In the genomic region with DNA sequence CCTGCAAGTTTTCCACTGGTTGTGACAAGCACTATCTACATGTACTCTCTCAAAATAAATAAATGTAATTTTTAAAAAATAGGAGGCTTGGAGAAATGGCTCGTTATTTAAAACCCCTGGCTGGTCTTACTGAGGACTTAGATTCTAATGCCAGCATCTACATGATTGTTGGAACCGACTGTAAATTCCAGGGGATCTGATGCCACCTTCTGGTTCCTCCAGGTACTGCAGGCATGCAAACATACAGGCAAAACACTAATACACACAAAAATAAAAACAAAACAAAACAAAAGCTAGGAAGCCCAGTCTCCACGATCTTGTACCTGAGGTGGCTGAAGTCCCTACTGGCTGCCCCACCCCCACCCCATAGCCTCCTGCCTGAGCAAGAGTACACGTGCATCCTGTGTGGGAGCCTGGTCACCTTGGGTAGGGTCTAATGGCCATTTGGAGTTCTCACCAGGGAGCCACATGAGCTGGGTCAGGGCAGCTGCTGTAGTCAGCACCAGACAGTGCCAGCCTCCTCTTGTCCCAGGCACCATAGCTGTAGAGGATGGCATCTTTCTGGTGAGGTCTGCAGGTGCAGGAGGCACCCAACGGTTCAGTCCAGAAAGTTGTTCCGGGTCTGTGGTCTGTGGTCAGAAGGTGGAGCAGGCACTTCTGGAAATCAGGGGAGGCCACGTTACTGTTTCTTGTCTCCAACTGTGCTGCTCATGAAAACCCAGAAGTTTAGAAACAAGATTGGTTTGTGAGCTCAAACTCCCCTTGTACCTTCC, we compare ENCODE assay signal across 8 mouse cellular contexts. TPM values are rescaled to one million over a fixed set of nuclear protein-coding genes. Genes with fewer than 3 reads are reported as not detected.
A peak's percentile ranks its signal among the peaks of the same experiment; 100 is the strongest.
DNase-seq lines count a peak whose midpoint lies in the region; ATAC-seq and TF ChIP-seq lines count a peak whose summit lies in the region.

No protein-coding gene starts in this region.

- H3K27ac ChIP-seq in forebrain, embryonic 10.5 days: no peak overlapping the region
- no peak overlapping the region for H3K27ac ChIP-seq in forebrain, embryonic 12.5 days

- peaks cover 31% of the 10 kb centered on the region for H3K27me3 ChIP-seq in forebrain, embryonic 10.5 days (ENCODE audit: poor library complexity, severe bottlenecking)
- H3K27me3 ChIP-seq in forebrain, embryonic 12.5 days: peaks cover 16% of the 10 kb centered on the region

- no peak for ATAC-seq in forebrain, embryonic 12.5 days (ENCODE audit: low FRiP score)

- no peak for TF ChIP-seq POLR2A in lung, adult 2 months (IDR thresholded peaks at IDR 0.05; ENCODE audit: borderline replicate concordance, extremely low read depth, low read depth, low read length)

- DNase-seq in forebrain, embryonic 10.5 days (ENCODE audit: extremely low spot score, low spot score): peak; percentile 75
- peak; percentile 83 for DNase-seq in urinary bladder, postnatal 14 days (ENCODE audit: low spot score)
- no peak for DNase-seq in urinary bladder, postnatal 10 days (ENCODE audit: low spot score)
- peak; percentile 66 for DNase-seq in embryo, embryonic 11 days
- peak; percentile 90 for DNase-seq in induced T-regulatory cell, adult 2 months (ENCODE audit: low read depth)
- peak; percentile 85 for DNase-seq in lung, adult 2 months
- DNase-seq in skeletal muscle tissue, adult 2 months (ENCODE audit: low read depth, low spot score): peak; percentile 61

- no peak overlapping the region for H3K4me2 ChIP-seq in forebrain, embryonic 12.5 days

- no peaks in the 10 kb centered on the region for H3K9me3 ChIP-seq in forebrain, embryonic 10.5 days
- no peaks in the 10 kb centered on the region for H3K9me3 ChIP-seq in forebrain, embryonic 12.5 days

- WGBS in forebrain, embryonic 10.5 days: 39% methylated on average over 7 of the region's 7 CpGs
- WGBS in forebrain, embryonic 12.5 days: 37% methylated on average over 7 of the region's 7 CpGs
- WGBS in lung, adult 2 months: 27% methylated on average over 7 of the region's 7 CpGs

- peak; percentile 66 for TF ChIP-seq CTCF in lung, adult 2 months (IDR thresholded peaks at IDR 0.05; ENCODE audit: insufficient read depth, low read length)

- H3K36me3 ChIP-seq in forebrain, embryonic 10.5 days (replicated peaks): no peaks in the 10 kb centered on the region
- H3K36me3 ChIP-seq in forebrain, embryonic 12.5 days (replicated peaks): no peaks in the 10 kb centered on the region

- no peak overlapping the region for H3K9ac ChIP-seq in forebrain, embryonic 12.5 days

- no peak overlapping the region for H3K4me3 ChIP-seq in forebrain, embryonic 10.5 days
- H3K4me3 ChIP-seq in forebrain, embryonic 12.5 days (replicated peaks): no peak overlapping the region
- H3K4me3 ChIP-seq in lung, adult 2 months (replicated peaks; ENCODE audit: extremely low read depth, low read depth, low read length): no peak overlapping the region

- H3K4me1 ChIP-seq in forebrain, embryonic 10.5 days: peaks cover 13% of the 10 kb centered on the region
- H3K4me1 ChIP-seq in forebrain, embryonic 12.5 days: 0 out of 2 replicates have a peak, but pooled peaks cover 4% of the 10 kb centered on the region
- no peaks in the 10 kb centered on the region for H3K4me1 ChIP-seq in lung, adult 2 months (ENCODE audit: control insufficient read depth, insufficient read depth, low read length)

RNA-seq across cellular contexts. Expression of a gene that starts 2.2 kb away (rescaled TPM):
- not detected in 2 replicates for polyA plus RNA-seq in forebrain, embryonic 10.5 days (2016; fragmentation: Nextera tagmentation; extraction: Ambion mirVana)
- polyA plus RNA-seq in forebrain, embryonic 12.5 days (2016; fragmentation: Nextera tagmentation; extraction: Ambion mirVana): 0.09 TPM in 1 of 2 replicates, not detected in the other
- 0.20 TPM in 1 of 2 replicates, not detected in the other for polyA plus RNA-seq in lung, adult 2 months (2012; rRNA removed)

RNA-seq across cellular contexts. Expression of a gene that starts 4.8 kb away (rescaled TPM):
- polyA plus RNA-seq in forebrain, embryonic 10.5 days (2016; fragmentation: Nextera tagmentation; extraction: Ambion mirVana): 114 and 119 TPM in 2 replicates
- polyA plus RNA-seq in forebrain, embryonic 12.5 days (2016; fragmentation: Nextera tagmentation; extraction: Ambion mirVana): 184 and 194 TPM in 2 replicates
- 34.2 and 38.5 TPM in 2 replicates for polyA plus RNA-seq in lung, adult 2 months (2012; rRNA removed)

RNA-seq across cellular contexts. Expression of a gene that starts 11.5 kb away (rescaled TPM):
- 1.1 and 1.5 TPM in 2 replicates for polyA plus RNA-seq in forebrain, embryonic 10.5 days (2016; fragmentation: Nextera tagmentation; extraction: Ambion mirVana)
- polyA plus RNA-seq in forebrain, embryonic 12.5 days (2016; fragmentation: Nextera tagmentation; extraction: Ambion mirVana): 0.55 and 1.0 TPM in 2 replicates
- polyA plus RNA-seq in lung, adult 2 months (2012; rRNA removed): 65.8 and 72.7 TPM in 2 replicates

RNA-seq across cellular contexts. Expression of a gene that starts 21.8 kb away (rescaled TPM):
- polyA plus RNA-seq in forebrain, embryonic 10.5 days (2016; fragmentation: Nextera tagmentation; extraction: Ambion mirVana): 92.4 and 113 TPM in 2 replicates
- polyA plus RNA-seq in forebrain, embryonic 12.5 days (2016; fragmentation: Nextera tagmentation; extraction: Ambion mirVana): 96.8 and 103 TPM in 2 replicates
- polyA plus RNA-seq in lung, adult 2 months (2012; rRNA removed): 103 and 134 TPM in 2 replicates

RNA-seq across cellular contexts. Expression of a gene that starts 32.2 kb away (rescaled TPM):
- polyA plus RNA-seq in forebrain, embryonic 10.5 days (2016; fragmentation: Nextera tagmentation; extraction: Ambion mirVana): 0.18 and 1.0 TPM in 2 replicates
- 0.81 and 1.1 TPM in 2 replicates for polyA plus RNA-seq in forebrain, embryonic 12.5 days (2016; fragmentation: Nextera tagmentation; extraction: Ambion mirVana)
- polyA plus RNA-seq in lung, adult 2 months (2012; rRNA removed): 4.0 and 4.8 TPM in 2 replicates

Comparison
In these comparisons a context has a peak if more than half of its experiments do, and no peak if none do; other contexts are left out.
1. RNA of a gene that starts 11.5 kb away (polyA plus RNA-seq): 65.8 to 72.7 TPM in lung, adult 2 months; 1.1 to 1.5 TPM in forebrain, embryonic 10.5 days and 0.55 to 1.0 TPM in forebrain, embryonic 12.5 days; every median in the first group is over 10 times any median in the second.